Mouse (Mus musculus): ENCODE results near the gene Tfip11. TPM values are rescaled to one million over a fixed set of nuclear protein-coding genes. Genes with fewer than 3 reads are reported as not detected.
A peak's percentile ranks its signal among the peaks of the same experiment; 100 is the strongest.

The Tfip11 gene
- polyA plus RNA-seq, 1 experiment from 2014 or later: 32.9 TPM

- DNase-seq (ENCODE audit: low spot score) (no peak), ATAC-seq (ENCODE audit: insufficient read depth, low FRiP score, low TSS enrichment) (no peak)
- H3K4me1 ChIP-seq (ENCODE audit: control insufficient read depth, insufficient read depth, low read length): peaks cover 10% of the 10 kb centered on the region
- H3K4me3 ChIP-seq (ENCODE audit: low read depth, low read length): no peak overlapping the region
- no peak overlapping the region for H3K4me2 ChIP-seq (ENCODE audit: low read depth)
- no peaks in the 10 kb centered on the region for H3K36me3 ChIP-seq (ENCODE audit: control insufficient read depth, insufficient read depth, low read length)
- H3K9ac ChIP-seq (ENCODE audit: low read length): no peak overlapping the region
- no peaks in the 10 kb centered on the region for H3K9me3 ChIP-seq (ENCODE audit: control insufficient read depth, low read length)
- H3K27ac ChIP-seq (ENCODE audit: low read depth, low read length): no peak overlapping the region
- WGBS: 86% methylated on average over 6 of the region's 6 CpGs
- H3K27me3 ChIP-seq (ENCODE audit: control insufficient read depth, insufficient read depth, low read length): no peaks in the 10 kb centered on the region
Observed at GRCm38 (mm10) chr5:112323246-112323645, 2.9 kb upstream of the Tfip11 start.

GRCm38 (mm10) chr5:112324637-112325545 is 1.3 kb upstream of the Tfip11 start:
- peak overlapping the region; percentile 23 for H3K4me2 ChIP-seq (ENCODE audit: low read depth)
- H3K9me3 ChIP-seq (ENCODE audit: control insufficient read depth, low read length): no peaks in the 10 kb centered on the region
- peaks cover 3% of the 10 kb centered on the region; the same call in 1 of the 2 replicates for H3K36me3 ChIP-seq (ENCODE audit: control insufficient read depth, insufficient read depth, low read length)
- peak; percentile 43 for DNase-seq (ENCODE audit: low spot score)
- no peaks in the 10 kb centered on the region for H3K27me3 ChIP-seq (ENCODE audit: control insufficient read depth, insufficient read depth, low read length)
- H3K27ac ChIP-seq (ENCODE audit: low read depth, low read length): no peak overlapping the region
- WGBS: 30% methylated on average over 24 of the region's 24 CpGs
- peak; percentile 49; the same call in 1 of the 2 replicates for ATAC-seq (ENCODE audit: insufficient read depth, low FRiP score, low TSS enrichment)
- H3K9ac ChIP-seq (ENCODE audit: low read length): peak overlapping the region; percentile 36; the same call in 1 of the 2 replicates
- H3K4me1 ChIP-seq (ENCODE audit: control insufficient read depth, insufficient read depth, low read length): peaks cover 10% of the 10 kb centered on the region
- no peak overlapping the region for H3K4me3 ChIP-seq (ENCODE audit: low read depth, low read length)

GRCm38 (mm10) chr5:112326446-112327009 is 370 bp downstream of the Tfip11 start:
- 2% methylated on average over 32 of the region's 33 CpGs for WGBS
- H3K9ac ChIP-seq (ENCODE audit: low read length): peak overlapping the region; percentile 75
- no peak for DNase-seq (ENCODE audit: low spot score)
- H3K4me2 ChIP-seq (ENCODE audit: low read depth): peak overlapping the region; percentile 74
- peak overlapping the region; percentile 98 for H3K4me3 ChIP-seq (ENCODE audit: low read depth, low read length)
- H3K36me3 ChIP-seq (ENCODE audit: control insufficient read depth, insufficient read depth, low read length): peaks cover 8% of the 10 kb centered on the region
- H3K27me3 ChIP-seq (ENCODE audit: control insufficient read depth, insufficient read depth, low read length): no peaks in the 10 kb centered on the region
- no peaks in the 10 kb centered on the region for H3K9me3 ChIP-seq (ENCODE audit: control insufficient read depth, low read length)
- peaks cover 10% of the 10 kb centered on the region for H3K4me1 ChIP-seq (ENCODE audit: control insufficient read depth, insufficient read depth, low read length)
- ATAC-seq (ENCODE audit: insufficient read depth, low FRiP score, low TSS enrichment): no peak; the same call in 1 of the 2 replicates
- no peak overlapping the region for H3K27ac ChIP-seq (ENCODE audit: low read depth, low read length)

GRCm38 (mm10) chr5:112327854-112328253 is 1.7 kb downstream of the Tfip11 start:
- no peak overlapping the region for H3K27ac ChIP-seq (ENCODE audit: low read depth, low read length)
- DNase-seq (ENCODE audit: low spot score) (no peak), ATAC-seq (ENCODE audit: insufficient read depth, low FRiP score, low TSS enrichment) (no peak)
- H3K4me3 ChIP-seq (ENCODE audit: low read depth, low read length): no peak overlapping the region
- no peak overlapping the region for H3K9ac ChIP-seq (ENCODE audit: low read length)
- H3K4me2 ChIP-seq (ENCODE audit: low read depth): no peak overlapping the region
- WGBS: 93% methylated on average over 15 of the region's 15 CpGs
- H3K4me1 ChIP-seq (ENCODE audit: control insufficient read depth, insufficient read depth, low read length): peaks cover 10% of the 10 kb centered on the region
- no peaks in the 10 kb centered on the region for H3K9me3 ChIP-seq (ENCODE audit: control insufficient read depth, low read length)
- H3K27me3 ChIP-seq (ENCODE audit: control insufficient read depth, insufficient read depth, low read length): no peaks in the 10 kb centered on the region
- peaks cover 20% of the 10 kb centered on the region for H3K36me3 ChIP-seq (ENCODE audit: control insufficient read depth, insufficient read depth, low read length)

- H3K4me3 ChIP-seq (ENCODE audit: low read depth, low read length): no peak overlapping the region
- peaks cover 10% of the 10 kb centered on the region for H3K4me1 ChIP-seq (ENCODE audit: control insufficient read depth, insufficient read depth, low read length)
- DNase-seq (ENCODE audit: low spot score) (no peak), ATAC-seq (ENCODE audit: insufficient read depth, low FRiP score, low TSS enrichment) (no peak)
- H3K36me3 ChIP-seq (ENCODE audit: control insufficient read depth, insufficient read depth, low read length): peaks cover 38% of the 10 kb centered on the region
- 93% methylated on average over 14 of the region's 14 CpGs for WGBS
- no peak overlapping the region for H3K9ac ChIP-seq (ENCODE audit: low read length)
- H3K4me2 ChIP-seq (ENCODE audit: low read depth): no peak overlapping the region
- H3K9me3 ChIP-seq (ENCODE audit: control insufficient read depth, low read length): no peaks in the 10 kb centered on the region
- no peak overlapping the region for H3K27ac ChIP-seq (ENCODE audit: low read depth, low read length)
- no peaks in the 10 kb centered on the region for H3K27me3 ChIP-seq (ENCODE audit: control insufficient read depth, insufficient read depth, low read length)
Observed at GRCm38 (mm10) chr5:112329805-112330564, 3.8 kb downstream of the Tfip11 start.

- ATAC-seq (ENCODE audit: insufficient read depth, low FRiP score, low TSS enrichment) (no peak), DNase-seq (ENCODE audit: low spot score) (peak; percentile 53)
- Histone ChIP-seq H3K9me3 (ENCODE audit: control insufficient read depth, low read length) (no peaks in the 10 kb centered on the region), H3K27ac (ENCODE audit: low read depth, low read length) (no peak overlapping the region), H3K36me3 (ENCODE audit: control insufficient read depth, insufficient read depth, low read length) (peaks cover 59% of the 10 kb centered on the region), H3K27me3 (ENCODE audit: control insufficient read depth, insufficient read depth, low read length) (no peaks in the 10 kb centered on the region), H3K4me1 (ENCODE audit: control insufficient read depth, insufficient read depth, low read length) (no peaks in the 10 kb centered on the region), H3K4me2 (ENCODE audit: low read depth) (no peak overlapping the region), H3K4me3 (ENCODE audit: low read depth, low read length) (no peak overlapping the region), H3K9ac (ENCODE audit: low read length) (no peak overlapping the region)
- WGBS: 24% methylated on average over 2 of the region's 2 CpGs
Observed at GRCm38 (mm10) chr5:112335473-112335872, 9.3 kb downstream of the Tfip11 start.

- ATAC-seq (ENCODE audit: insufficient read depth, low FRiP score, low TSS enrichment) (no peak), DNase-seq (ENCODE audit: low spot score) (no peak)
- no peaks in the 10 kb centered on the region for H3K27me3 ChIP-seq (ENCODE audit: control insufficient read depth, insufficient read depth, low read length)
- 97% methylated on average over 22 of the region's 22 CpGs for WGBS
- H3K9ac ChIP-seq (ENCODE audit: low read length): no peak overlapping the region
- H3K36me3 ChIP-seq (ENCODE audit: control insufficient read depth, insufficient read depth, low read length): peaks cover 51% of the 10 kb centered on the region
- no peak overlapping the region for H3K27ac ChIP-seq (ENCODE audit: low read depth, low read length)
- H3K4me1 ChIP-seq (ENCODE audit: control insufficient read depth, insufficient read depth, low read length): peaks cover 5% of the 10 kb centered on the region
- no peak overlapping the region for H3K4me3 ChIP-seq (ENCODE audit: low read depth, low read length)
- no peak overlapping the region for H3K4me2 ChIP-seq (ENCODE audit: low read depth)
- H3K9me3 ChIP-seq (ENCODE audit: control insufficient read depth, low read length): no peaks in the 10 kb centered on the region
Observed at GRCm38 (mm10) chr5:112337004-112337403, 10.8 kb downstream of the Tfip11 start.

- 61% methylated on average over 7 of the region's 7 CpGs for WGBS
- Histone ChIP-seq H3K9me3 (ENCODE audit: control insufficient read depth, low read length) (no peaks in the 10 kb centered on the region), H3K4me1 (ENCODE audit: control insufficient read depth, insufficient read depth, low read length) (peaks cover 10% of the 10 kb centered on the region), H3K27ac (ENCODE audit: low read depth, low read length) (no peak overlapping the region), H3K27me3 (ENCODE audit: control insufficient read depth, insufficient read depth, low read length) (no peaks in the 10 kb centered on the region), H3K4me2 (ENCODE audit: low read depth) (no peak overlapping the region), H3K4me3 (ENCODE audit: low read depth, low read length) (no peak overlapping the region), H3K36me3 (ENCODE audit: control insufficient read depth, insufficient read depth, low read length) (peaks cover 31% of the 10 kb centered on the region), H3K9ac (ENCODE audit: low read length) (no peak overlapping the region)
- no peak for ATAC-seq (ENCODE audit: insufficient read depth, low FRiP score, low TSS enrichment)
- no peak for DNase-seq (ENCODE audit: low spot score)
Observed at GRCm38 (mm10) chr5:112339215-112339614, 13.1 kb downstream of the Tfip11 start.
